Mouse (Mus musculus) WW6 (cell line): ENCODE measurements around the gene Ostc.
A peak's percentile ranks its signal among the peaks of the same experiment; 100 is the strongest.

Experiments used
- DNase-seq: peaks from one replicate; pipeline ENCODE4 v3.0.0-alpha.2; 2013; ENCODE audit warnings: low read depth, low spot score

Gene Ostc

DNA sequence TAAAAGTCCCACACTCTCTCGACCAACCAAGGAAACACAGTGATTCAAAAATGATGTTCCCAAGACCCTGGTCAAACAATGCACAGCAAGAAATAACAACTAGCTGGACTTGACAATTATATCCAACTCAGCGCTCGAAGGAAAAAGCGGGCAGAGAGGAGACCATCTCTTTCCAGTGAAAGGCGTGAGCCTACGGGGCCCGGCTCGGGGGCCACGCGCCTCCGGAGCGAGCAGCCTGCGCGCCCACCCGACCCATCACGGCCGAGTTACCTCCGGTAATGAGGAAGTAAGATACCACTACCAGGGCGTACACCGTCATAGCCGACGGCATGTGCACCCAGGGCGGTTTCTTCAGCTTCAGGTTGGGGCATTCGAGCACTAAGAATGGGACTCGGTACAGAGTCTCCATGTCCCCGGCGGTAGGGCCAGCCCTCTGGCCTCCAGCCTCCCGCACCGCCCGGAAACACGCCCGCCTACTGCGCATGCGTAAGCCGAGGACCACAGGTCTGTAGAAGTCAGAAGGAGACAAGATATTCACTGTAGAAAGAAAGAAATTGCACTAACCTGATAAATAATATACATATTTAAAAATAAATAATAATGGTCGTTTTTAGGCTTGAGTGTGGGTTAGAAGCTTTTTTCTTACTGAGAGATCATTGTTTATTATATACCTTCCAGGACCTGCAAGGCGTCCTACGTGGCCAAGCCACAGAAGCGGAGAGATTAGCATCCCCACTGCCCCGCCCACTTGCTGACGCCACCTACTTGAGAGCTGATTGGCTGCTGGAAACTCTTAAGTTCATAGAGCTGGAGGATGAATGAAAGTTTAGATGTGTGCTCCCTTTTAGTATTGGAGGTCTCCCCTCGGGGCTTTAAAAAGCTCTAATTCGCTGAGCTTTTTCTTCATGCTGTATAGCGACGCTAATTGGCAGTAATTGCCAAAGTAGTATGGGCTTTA, at the start of gene Ostc:
Ostc (minus strand) TSS at position 478 of the 958 bp plus-strand sequence.
- DNase-seq, result peak; percentile 90

DNA sequence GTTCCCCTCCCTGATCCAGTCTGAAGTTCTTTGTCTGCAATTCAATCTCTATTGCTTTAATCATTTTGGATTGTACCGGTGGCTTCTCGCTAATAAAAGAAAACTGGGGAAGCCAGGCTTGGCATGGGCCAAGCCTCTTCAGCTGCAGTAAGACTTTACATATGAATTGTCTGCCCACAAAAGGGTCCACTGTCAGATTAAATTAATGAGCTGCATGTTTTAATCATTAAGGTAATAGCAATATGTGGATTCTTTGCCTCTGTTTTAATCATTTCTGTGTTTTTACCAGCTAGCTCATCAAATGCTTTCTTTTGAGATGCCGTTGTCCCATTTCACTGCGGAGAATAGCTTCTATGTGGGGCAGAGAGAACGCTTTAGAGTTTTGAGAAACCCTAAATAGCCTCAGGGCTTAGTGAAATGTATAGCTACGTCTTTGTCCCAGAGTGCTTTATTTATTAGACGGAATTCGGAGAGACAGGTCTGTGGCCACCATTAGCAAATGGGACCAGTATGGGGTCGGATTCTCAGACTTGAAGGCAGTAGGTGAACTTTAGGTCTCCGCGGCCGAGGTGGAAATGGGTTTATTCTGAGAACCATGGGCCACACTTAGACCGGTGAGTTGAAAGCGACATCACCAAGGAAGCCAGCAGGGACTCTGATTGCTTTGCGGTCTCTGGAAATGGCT, 49.1 kb upstream of the Ostc start:
- no peak for DNase-seq

DNA sequence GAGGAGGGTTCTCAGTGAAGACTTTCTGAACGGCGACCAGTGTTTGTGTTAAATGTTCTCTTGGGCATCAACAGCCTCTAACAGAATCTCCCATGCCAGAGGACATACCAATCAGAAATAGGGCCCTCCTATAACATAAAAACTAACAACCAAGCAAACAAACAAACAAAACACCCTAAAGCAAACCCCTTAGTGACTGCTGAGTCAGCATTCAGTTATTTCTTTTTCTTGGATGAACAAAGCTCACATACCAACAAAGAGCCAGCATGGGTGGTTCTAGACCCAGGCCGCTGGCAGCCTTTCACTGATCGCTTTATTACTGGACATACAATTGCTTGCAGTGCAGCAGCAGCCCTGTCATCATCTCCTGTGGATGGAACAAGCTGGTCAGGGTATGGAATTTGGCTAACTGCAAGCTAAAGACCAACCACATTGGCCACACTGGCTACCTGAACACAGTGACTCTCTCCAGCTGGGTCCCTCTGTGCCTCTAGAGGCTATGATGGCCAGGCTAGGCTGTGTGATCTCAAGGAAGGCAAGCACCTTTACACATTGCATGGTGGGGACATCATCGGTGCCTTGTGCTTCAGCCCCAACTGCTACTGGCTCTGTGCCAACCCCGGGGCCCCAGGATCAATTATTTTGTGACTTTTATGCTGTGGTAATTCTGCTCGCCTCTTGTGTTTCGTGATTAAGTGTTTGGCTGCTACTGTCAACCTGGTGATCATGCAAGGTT, 48.0 kb upstream of the Ostc start:
- no peak for DNase-seq

DNA sequence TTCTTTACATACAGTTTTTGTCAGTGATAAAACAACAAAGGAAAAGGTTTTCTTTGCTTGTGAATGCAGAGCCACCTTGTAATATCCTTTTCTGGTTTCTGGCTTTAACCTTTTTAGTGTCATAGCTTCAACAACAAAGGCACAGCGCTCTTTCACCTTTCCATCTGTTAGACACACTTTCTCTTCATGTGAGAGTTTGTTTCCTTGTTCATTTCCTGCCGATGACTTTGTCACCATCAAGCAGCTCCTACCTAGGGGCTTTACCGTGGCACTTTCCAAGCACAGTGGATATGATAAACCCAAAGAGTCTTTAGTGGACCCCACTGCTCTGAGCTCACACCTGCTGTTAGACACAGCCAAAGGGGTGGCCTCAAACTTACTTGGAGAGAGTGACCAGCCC, 40.0 kb upstream of the Ostc start:
- no peak for DNase-seq

DNA sequence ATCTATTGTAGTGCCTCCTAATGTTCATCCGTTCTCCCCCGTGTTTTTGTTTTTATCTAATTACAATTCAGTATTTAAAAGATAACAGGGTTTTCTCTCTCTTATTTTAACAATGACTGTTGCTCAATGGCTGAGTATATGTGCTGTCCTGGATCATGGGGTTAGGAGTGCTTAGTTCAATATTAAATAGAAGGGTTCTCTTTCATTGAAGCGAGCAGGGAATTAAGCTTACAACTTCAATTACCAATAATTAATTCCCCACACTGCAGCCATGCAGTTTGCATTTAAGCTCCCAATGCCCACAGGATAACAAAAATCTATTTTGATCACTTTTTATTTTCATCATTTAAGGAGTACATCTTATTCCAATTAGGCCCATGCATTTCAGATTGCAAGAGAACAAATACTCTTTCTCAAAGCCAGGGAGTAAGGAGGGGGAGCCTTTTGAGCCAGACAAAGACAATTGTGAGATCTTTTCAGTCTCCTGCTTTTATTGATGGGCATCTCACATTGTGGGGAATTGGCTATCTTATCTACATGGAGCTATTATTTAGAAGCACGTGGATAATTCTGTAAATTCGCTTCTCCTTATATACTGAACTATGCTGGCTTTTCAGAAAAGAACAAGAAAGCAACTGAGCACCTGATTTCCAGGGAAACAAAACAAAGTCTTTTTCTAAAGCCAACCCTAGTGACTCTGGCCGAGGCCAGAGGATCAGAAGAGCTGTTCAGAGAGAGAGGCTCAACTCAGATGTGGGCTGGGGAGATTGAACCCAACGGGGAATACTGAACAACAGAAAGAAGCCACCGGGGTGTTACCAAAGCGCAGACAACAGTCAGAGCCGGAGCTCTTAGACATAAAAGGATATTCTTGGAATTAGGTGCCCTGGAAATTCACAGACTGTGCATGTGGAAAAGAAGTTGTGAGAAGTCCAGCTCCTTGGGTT, 37.7 kb upstream of the Ostc start:
- no peak for DNase-seq

DNA sequence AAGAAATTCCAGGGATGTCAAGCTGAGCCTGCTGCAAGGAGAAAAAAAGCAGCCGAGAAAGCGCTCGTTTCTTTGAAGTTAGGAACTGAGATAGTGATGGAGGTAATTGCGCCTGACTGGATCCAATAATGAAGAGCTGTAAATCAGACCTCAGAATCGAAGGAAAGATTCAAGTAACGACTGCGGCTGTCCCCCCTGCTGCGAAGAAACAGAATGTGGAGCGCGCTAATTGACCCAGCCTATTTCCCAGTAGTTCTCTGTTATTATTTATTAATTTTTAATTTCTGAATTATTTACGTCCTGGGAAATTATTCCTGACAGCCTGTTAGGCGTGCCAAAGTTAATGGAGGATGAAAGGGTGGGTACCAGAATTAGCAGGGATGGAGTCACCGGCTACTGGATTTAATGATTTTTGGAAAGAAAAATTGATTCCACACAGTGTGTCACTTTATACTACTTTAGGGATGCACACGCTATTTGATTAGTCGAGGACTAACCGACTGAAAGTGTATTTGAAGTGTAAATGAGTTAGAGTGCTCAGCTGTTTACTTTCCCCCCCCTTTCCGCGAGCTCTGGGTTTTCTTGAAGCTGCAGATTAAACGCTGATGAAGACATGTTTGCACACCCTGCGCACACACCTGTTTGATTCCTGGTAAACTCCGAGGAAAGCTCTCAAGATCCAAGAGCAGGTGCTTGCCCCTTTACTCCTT, 28.6 kb upstream of the Ostc start:
- DNase-seq, result no peak

DNA sequence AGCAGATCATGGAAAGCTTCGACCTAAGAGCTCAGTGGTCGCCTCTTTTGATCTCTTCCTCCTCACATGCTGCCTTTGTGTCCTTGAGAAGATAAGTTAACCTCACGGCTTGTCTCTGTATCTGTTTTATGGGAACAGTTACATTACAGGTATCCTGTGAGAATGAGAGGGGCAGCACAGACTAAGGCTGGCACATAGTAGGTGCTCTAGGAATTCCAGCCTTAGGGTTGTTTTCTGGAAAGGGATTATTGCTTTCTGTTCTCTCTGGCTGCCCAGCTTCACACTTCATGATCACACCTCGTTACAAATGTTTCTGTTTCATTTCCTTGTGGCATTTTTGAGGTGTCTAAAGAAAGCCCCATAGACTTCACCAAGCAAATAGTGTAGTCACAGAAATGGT, 27.5 kb upstream of the Ostc start:
- DNase-seq, result no peak

DNA sequence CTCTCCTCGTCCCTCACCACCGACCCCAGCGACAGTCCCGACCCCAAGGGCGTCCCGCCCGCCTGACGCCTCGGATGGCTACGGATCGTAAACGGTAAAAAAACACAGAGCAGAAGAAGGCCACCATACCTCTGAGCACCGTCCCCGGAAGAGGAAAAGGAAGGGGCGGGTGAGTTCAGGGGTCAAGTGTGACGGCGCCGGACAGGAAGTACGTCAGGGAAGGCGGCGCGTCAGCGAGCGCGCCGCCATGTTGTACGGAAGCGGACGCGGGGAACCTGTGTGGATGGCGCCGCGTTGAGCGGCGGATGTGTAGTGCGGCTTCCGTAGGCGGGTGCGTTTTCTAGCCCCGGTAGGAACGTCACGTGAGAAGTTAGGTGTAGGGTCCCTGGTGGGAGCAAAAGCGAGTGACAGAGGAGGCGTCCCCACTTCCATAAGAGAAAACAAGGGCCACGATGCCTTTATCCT, 21.0 kb upstream of the Ostc start, which contains the start of gene Rpl34:
Rpl34 (minus strand) TSS at position 210 of the 465 bp plus-strand sequence.
- peak; percentile 83 for DNase-seq

DNA sequence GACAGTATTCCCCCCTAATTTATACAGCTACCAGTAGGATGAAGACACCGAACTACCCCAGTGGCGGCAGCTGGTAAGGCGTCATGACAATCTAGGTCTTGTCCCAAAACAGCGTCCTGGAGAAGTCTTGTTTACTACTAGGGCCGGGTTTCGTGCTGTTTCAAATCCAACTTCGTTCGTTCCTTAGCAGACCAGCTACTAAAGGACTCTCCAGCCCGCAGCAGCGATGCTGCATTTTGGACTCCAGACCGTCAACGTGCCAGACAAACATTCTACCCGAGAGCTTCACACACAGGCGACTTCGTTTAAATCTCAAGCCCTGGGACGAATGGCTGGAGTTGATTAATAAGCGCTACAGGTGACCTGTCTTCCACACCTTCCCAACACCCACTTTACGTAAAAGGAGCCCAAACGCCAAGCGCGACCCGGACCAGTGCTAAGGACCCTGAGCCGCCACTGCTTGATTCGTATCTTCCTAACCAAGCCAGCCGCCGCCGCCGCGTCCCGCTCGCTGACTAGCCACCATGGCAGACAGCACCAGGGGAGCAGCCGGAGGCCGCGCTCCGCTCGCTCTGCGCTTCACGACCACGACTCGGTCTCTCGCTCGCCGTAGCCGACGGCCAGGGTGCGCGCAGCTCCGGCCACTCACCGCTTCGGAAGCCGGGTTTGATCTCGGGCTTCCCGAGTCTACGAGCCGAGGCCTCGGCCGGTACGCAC, 20.4 kb upstream of the Ostc start:
- DNase-seq, result no peak

DNA sequence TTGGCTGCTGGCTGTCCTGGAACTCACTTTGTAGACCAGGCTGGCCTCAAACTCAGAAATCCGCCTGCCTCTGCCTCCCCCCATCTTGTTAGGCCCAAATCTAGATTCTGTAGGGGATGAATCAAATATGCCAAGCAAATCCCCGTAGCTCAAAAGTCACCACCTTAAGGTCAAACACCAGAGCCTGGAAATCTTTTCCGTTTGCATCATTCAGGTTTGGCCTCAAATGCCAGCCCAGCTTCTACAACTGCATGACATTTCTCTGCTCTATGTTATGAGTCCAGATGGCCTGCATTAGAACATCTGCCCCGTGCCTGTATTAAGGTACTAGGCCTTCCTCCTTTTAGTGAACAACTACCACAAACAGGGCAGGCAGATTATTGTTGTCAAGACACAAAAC, 18.4 kb upstream of the Ostc start:
- DNase-seq, result no peak

DNA sequence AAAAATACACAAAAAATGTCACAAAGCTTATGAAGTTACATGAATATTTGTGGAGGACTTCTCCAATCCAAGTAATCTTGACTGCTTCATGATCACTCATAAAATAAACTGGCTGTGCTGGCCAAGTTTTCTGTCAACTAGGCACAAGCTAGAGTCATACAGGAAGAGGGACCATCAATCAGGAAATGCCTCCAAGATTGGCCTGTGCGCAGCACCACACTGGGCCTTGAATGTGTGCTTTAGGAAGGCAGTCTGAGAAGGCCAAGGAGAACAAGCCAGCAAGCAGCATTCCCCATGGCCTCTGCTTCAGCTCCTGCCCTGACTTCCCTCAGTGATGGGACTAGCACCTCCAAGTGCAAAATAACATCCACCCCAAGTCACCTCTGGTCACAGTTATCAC, 17.8 kb upstream of the Ostc start:
- no peak for DNase-seq

DNA sequence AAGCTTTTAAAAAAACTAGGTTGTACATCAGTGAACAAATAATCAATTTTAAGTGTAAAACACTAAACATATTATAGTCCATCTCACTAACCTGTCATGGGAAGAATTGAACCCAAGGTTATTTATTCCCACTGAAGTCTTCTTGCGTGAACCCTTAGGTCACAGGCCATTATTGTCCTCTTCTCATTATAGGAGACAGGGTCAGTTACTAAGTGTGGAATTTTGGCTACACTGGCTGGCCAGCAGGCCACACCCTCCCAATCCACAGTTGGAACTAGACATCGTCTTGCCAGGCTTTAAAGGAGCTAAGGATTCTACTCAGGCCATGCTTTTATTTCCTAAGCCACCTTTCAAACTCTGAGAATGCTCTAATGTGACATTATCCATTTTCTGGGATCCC, 16.5 kb upstream of the Ostc start:
- DNase-seq, result no peak

DNA sequence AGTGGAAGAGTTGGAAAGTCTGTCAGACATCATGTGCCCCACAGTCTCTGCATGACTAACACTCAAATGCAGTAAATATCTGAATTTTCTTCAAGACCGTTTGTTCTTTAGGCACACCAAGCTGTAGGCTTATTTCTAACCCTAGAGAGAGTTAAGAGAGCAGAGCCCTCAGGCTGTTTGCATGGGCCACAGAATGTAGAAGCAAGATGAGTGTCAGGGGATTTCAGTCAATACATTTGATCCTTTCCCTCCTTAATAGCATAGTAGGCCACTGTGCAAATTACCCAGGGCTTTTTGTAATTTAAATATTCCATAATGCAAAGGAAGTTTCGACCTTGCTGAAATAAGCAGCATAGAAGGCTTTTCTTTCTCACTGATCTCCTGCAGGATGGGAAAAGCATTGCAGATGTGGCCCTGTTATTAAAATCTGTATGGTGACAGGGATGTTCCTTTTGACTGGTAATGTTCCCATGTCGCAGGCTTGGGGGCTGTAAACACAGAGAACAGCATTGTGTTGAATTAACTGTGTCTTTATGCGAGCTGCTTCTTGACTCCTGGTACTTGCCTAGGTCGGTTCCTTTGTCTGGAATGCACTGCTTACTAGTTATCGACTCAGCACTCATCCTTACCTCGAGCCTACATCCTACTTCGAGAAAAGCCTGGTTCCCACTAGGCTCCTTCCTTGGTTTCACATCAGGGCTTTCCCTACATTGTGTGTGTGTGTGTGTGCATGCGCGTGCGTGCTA, 13.7 kb upstream of the Ostc start:
- DNase-seq, result no peak

DNA sequence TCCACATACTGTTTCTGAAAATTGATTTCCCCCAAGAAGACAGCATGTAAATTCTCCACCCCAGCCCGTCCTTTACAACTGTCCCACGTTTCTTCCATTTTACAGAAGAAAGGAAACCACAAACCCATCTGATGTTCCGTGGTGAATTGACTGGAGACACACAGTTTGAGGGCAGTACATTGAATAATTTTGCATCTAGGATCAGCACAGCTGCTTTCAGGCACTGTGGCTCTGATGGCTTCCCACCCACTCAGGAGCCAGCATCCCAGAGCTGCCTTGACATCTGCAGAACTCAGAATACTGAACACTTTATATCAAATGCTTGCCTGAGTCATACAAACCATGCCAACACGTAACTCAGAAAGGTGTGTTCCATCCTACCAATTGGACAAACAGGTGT, 11.0 kb upstream of the Ostc start:
- DNase-seq, result no peak

DNA sequence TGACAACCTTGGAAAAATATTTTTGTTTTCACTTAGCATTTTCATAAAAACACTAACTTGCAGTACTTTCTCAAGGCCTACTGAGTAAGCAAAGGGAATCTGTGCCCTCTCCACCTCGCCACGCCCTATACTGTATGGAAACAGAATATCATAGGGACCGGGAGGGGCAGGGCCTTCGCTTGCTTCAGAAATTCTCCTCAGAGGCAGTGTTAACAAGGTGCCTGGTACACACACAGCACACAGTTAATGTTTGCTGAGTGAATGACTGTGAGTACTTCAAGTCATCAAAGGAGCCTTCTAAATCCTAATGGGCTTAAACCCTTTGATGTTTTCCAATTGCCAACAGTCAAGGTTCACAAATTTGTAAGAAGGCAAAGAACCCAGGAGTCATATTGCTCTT, 9.6 kb upstream of the Ostc start:
- DNase-seq, result no peak

DNA sequence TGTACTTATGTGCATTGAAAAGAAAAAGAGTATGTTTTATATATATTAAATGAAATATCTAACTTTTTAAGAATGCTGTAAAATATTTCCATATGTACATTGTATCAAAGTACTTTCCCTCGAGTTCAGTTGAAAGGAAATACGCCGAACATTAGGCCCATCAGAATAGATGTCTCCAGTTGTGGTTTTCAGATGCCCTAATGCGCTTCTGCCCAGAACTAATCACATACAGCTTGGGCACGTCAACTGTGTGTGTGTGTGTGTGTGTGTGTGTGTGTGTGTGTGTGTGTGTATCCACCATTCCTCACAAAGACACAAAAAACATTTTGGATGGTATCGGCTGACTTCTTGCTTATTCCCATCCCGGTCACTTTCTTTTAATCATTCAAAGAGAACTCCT, 7.3 kb upstream of the Ostc start:
- no peak for DNase-seq

DNA sequence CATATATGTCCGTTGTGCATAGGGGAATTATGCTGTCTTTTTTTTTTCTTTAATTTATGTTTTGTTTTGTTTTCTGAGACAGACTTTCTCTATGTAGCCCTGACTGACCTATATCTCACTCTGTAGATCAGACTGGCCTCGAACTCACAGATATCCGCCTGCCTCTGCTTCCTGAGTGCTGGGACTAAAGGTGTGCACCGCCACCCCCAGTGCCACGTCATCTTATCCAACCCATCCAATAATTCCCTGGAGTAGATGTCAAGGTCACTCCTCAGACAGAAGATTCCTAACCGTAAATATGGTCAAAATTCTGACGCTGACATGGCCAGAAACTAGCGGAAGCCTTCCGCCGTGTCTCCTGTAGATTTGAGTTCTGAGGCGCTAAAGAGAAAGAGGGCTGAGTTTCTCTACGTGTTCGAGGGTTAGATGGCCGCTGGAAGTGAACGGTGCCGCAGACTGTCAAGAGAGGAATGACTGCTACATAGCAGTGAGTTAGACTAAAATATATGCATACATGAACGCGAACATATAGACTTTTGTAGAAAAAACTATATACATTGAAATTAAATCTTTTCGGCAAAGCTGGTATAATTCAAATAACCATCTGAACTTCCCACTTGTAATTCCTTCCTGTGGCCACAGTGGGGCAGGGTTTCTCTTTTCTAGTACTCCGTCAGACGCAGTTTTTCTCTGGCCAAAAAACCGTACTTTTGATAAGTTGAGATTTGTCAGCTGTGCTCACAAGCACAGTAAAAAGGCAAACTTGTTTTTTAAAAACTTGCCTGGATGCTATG, 5.7 kb upstream of the Ostc start:
- no peak for DNase-seq

DNA sequence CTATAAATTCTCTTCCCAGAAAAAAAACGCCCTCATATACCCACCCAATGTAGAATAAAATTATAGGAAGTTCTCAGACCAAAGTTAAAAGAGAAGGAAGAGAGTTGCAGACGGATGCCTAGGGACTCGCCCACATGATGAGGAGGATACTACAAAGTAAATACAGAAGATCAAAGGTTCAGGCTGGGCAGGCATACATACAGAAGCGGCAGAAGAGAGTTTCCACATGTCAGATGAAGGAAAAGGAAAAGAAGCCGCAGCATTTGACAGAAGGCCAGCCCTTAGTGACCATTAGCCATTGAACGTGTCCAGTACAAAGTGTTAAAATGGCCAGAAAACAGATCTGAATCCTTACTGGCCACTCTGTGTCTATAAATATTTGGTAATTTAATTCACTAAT, 3.6 kb upstream of the Ostc start:
- no peak for DNase-seq
